Mouse (Mus musculus) forebrain, embryonic 13.5 days (tissue): ENCODE measurements around the gene Tas2r144. TPM values are rescaled to one million over a fixed set of nuclear protein-coding genes. Genes with fewer than 3 reads are reported as not detected.

Experiments
- polyA plus RNA-seq: library from polyadenylated mRNA; unstranded; fragments of >200 nt; fragmentation: Nextera tagmentation; extraction: Ambion mirVana; gene quantifications from 2 replicates; pipeline ENCODE4 v1.2.1, GENCODE M21; 2015

Tas2r144 gene
- polyA plus RNA-seq, 1 experiment from 2014 or later: not detected

Other genes starting within 250 kb of the Tas2r144 start
- gene Sval3, start 247.2 kb upstream of the Tas2r144 start, polyA plus RNA-seq: not detected in 2 replicates
- gene Sva, start 176.9 kb upstream of the Tas2r144 start, polyA plus RNA-seq: not detected in 2 replicates
- gene Tas2r139, start 74.4 kb upstream of the Tas2r144 start, polyA plus RNA-seq: not detected in 2 replicates
- gene Gstk1, start 30.6 kb downstream of the Tas2r144 start, polyA plus RNA-seq: 13.2 and 14.8 TPM in 2 replicates
- 0.19 TPM in 1 of 2 replicates, not detected in the other for gene Tmem139, start 46.6 kb downstream of the Tas2r144 start, polyA plus RNA-seq
- 62.7 and 73.9 TPM in 2 replicates for gene Casp2, start 49.7 kb downstream of the Tas2r144 start, polyA plus RNA-seq
- 1.3 and 2.0 TPM in 2 replicates for gene Clcn1, start 71.4 kb downstream of the Tas2r144 start, polyA plus RNA-seq
- 4.0 and 4.4 TPM in 2 replicates for gene Fam131b, start 109.3 kb downstream of the Tas2r144 start, polyA plus RNA-seq
- 39.8 and 41.1 TPM in 2 replicates for gene Zyx, start 134.3 kb downstream of the Tas2r144 start, polyA plus RNA-seq
- gene Epha1, start 157.9 kb downstream of the Tas2r144 start, polyA plus RNA-seq: 0.23 and 0.28 TPM in 2 replicates
- not detected in 2 replicates for gene Tas2r143, start 184.9 kb downstream of the Tas2r144 start, polyA plus RNA-seq
- gene Tas2r135, start 190.1 kb downstream of the Tas2r144 start, polyA plus RNA-seq: not detected in 2 replicates
- not detected in 2 replicates for gene Tas2r126, start 219.2 kb downstream of the Tas2r144 start, polyA plus RNA-seq
- gene Olfr458, start 249.9 kb downstream of the Tas2r144 start, polyA plus RNA-seq: not detected in 2 replicates